Mouse (Mus musculus): Measurements from ENCODE around the gene Lpcat1.

Gene Lpcat1

GRCm38 (mm10) chr13:73535287-73535686 is 68.3 kb downstream of the Lpcat1 start:
- no peak for DNase-seq (ENCODE audit: low read depth, low spot score)

GRCm38 (mm10) chr13:73536403-73536821 is 69.4 kb downstream of the Lpcat1 start, which contains the start of gene Slc6a3:
Slc6a3 (plus strand) TSS chr13:73536747.
- DNase-seq (ENCODE audit: low read depth, low spot score): no peak

GRCm38 (mm10) chr13:73536824-73537223 is 69.8 kb downstream of the Lpcat1 start:
- no peak for DNase-seq (ENCODE audit: low read depth, low spot score)

DNA sequence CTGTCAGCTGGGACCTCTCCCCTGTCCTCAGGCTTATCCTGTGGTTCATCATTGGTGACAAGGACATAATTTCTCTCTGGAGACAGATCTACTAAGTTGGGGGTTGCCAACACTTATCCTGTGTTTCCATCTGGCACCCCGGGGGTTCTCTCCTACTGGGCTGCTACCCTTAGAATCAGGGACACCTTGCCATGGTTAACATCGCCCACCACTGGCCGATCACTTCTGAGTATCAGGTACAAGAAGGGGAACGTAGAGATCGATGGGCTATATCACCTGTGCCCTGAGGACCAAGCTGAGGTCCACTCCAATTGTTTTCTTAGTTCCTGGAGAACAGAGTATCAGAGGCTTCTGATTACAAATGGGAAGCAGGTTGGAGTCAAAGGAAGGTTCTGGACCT is 97.2 kb downstream of the Lpcat1 start:
- DNase-seq (ENCODE audit: low read depth, low spot score): no peak
